Mouse (Mus musculus): ENCODE data around the gene Bmp7. TPM values are rescaled to one million over a fixed set of nuclear protein-coding genes. Genes with fewer than 3 reads are reported as not detected.
A peak's percentile ranks its signal among the peaks of the same experiment; 100 is the strongest.

Bmp7 gene
- total RNA-seq, 1 experiment from 2014 or later, result 1.9 TPM

DNA sequence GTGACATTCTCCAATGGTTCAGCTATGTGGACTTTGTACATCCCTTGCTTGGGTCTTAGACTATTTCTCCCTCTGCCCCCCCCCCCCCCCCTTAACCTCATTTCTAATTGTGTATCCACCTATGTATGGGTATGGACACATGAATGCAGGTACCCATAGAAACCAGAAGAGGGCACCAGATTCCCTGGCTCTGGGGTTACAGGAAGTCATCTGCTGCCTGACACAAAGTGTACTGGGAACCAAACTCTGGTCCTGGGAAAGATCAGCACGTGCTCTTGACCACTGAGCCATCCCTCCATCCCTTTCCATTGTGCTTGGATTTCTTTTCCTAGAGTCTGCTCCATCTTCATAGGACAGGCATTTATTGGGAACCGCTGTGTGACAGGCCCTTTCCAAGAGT lies 11.9 kb upstream of the Bmp7 start:
- ATAC-seq (replicated peaks in 1 of 2; ENCODE audit: insufficient read depth in 1 of 2, low FRiP score in 2 of 2, low TSS enrichment in 1 of 2, low read depth in 1 of 2, poor library complexity in 2 of 2, severe bottlenecking in 2 of 2), result no peak

DNA sequence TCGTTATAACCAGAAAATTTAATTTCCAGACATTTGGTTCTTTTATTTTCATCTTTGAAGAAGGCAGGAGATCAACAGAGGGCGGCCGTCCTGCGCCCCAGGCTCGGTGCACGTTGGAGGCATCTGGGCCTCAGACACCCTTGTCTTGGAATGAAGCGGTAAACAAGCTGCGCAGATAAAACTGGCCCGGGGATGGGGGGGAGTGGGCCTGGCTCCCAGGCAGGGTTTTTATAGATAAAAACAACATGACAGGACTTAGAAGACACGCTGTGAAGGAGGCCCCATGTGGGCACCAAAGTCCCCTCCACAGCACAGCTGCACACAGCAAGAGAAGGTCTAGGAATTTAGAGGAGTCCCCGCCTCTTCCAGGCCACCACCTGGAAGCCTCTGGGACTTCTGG lies 10.6 kb upstream of the Bmp7 start:
- ATAC-seq (replicated peaks in 1 of 2; ENCODE audit: insufficient read depth in 1 of 2, low FRiP score in 2 of 2, low TSS enrichment in 1 of 2, low read depth in 1 of 2, poor library complexity in 2 of 2, severe bottlenecking in 2 of 2), result no peak

- ATAC-seq (replicated peaks in 1 of 2; ENCODE audit: insufficient read depth in 1 of 2, low FRiP score in 2 of 2, low TSS enrichment in 1 of 2, low read depth in 1 of 2, poor library complexity in 2 of 2, severe bottlenecking in 2 of 2), result no peak; a peak in 1 of 4 replicates
Observed at GRCm38 (mm10) chr2:172950119-172950676, 10.1 kb upstream of the Bmp7 start.

GRCm38 (mm10) chr2:172949051-172949450 lies 8.9 kb upstream of the Bmp7 start:
- ATAC-seq (replicated peaks in 1 of 2; ENCODE audit: insufficient read depth in 1 of 2, low FRiP score in 2 of 2, low TSS enrichment in 1 of 2, low read depth in 1 of 2, poor library complexity in 2 of 2, severe bottlenecking in 2 of 2), result no peak

GRCm38 (mm10) chr2:172940799-172941163 lies 660 bp upstream of the Bmp7 start:
- no peak for ATAC-seq (replicated peaks in 1 of 2; ENCODE audit: insufficient read depth in 1 of 2, low FRiP score in 2 of 2, low TSS enrichment in 1 of 2, low read depth in 1 of 2, poor library complexity in 2 of 2, severe bottlenecking in 2 of 2)

GRCm38 (mm10) chr2:172939639-172940002 lies 500 bp downstream of the Bmp7 start:
- 0 out of 4 replicates have a peak, but pooled peaks of 1 of the 2 experiments have one; percentile 30 for ATAC-seq (replicated peaks in 1 of 2; ENCODE audit: insufficient read depth in 1 of 2, low FRiP score in 2 of 2, low TSS enrichment in 1 of 2, low read depth in 1 of 2, poor library complexity in 2 of 2, severe bottlenecking in 2 of 2)

DNA sequence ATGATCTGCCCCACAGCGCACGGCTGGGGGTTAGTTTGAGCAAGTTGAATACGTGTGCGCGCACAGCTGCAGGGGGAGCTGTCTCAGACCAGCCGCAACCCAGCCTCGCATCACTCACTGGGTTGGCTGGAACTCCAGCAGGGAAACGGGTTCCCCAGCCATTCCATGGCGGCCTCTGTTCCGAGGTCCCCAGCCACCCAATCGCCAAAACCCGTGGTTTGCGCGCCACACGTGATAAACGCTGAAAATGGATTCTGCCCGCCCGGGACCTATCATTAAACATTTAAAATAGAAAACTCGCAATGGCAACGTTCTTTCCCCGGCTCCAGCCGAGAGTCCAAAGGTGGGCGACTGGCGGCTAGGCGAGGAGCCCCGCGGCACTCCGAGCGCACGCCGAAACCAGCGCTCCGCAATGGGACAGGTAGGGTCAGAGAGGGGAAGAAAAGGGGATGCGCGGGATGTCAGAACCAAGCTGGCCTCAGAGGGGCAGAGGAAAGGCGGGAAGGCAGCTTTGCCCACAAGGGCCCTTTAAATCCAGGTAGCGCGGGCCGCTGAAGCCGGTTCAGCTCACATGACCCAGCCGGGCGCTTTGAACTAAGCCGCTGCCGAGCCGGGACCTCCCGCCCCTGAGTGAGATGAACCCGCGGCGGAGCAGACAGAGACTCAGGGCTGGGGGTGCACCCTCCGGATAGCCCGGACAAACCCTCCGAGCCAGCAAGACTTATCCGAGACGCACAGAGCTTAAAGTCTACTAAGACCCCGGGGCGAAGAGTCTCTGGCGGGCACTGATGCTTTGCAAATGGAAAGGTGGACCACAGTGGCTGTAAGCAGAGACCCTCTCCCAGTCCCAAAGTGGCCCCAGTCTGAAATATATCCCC lies 1.1 kb downstream of the Bmp7 start:
- no peak for ATAC-seq (replicated peaks in 1 of 2; ENCODE audit: insufficient read depth in 1 of 2, low FRiP score in 2 of 2, low TSS enrichment in 1 of 2, low read depth in 1 of 2, poor library complexity in 2 of 2, severe bottlenecking in 2 of 2)

DNA sequence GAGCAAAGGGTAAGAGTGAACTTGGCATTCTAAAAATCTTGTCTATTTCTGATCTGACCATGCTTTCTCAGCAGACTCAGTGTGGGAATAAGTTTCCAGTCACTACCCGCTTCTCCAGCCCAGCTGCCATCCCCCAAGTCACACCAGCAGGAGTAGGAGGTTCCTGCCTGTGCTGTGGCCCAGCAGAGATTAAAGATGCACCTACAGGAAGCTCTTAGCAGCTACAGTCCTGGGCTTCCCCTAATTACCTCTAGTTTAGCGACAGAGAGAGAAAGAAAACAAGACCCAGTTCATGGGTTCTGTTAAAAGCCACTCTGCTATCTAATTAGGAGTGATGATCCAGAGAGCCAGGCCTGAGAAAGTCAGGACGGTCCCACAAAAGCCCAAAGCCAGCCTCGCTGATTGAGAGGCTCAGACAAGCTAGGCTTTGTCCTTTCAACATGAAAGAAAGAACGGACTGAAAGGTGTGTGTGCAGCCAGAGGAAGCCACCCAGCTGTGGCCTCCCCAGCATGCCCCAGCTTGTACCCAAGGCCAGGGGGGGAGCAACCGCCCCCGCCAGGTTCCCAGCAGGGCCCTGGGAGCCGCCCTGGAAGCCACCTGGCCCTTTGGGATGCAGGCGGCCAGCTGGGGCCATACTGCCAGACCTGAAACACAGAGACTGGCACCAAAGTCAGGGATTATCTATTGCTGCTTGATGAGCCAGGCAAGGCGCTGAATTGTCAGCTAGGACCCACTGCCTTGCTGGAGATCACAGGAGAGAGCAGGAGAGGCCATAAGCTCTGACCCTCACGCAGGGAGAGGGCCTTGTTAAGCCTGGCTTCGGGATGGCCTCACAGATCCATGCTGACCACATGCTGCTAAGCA lies 2.6 kb downstream of the Bmp7 start:
- ATAC-seq (replicated peaks in 1 of 2; ENCODE audit: insufficient read depth in 1 of 2, low FRiP score in 2 of 2, low TSS enrichment in 1 of 2, low read depth in 1 of 2, poor library complexity in 2 of 2, severe bottlenecking in 2 of 2), result no peak

- ATAC-seq (replicated peaks in 1 of 2; ENCODE audit: insufficient read depth in 1 of 2, low FRiP score in 2 of 2, low TSS enrichment in 1 of 2, low read depth in 1 of 2, poor library complexity in 2 of 2, severe bottlenecking in 2 of 2), result no peak
Observed at GRCm38 (mm10) chr2:172936844-172937243, 3.3 kb downstream of the Bmp7 start.

DNA sequence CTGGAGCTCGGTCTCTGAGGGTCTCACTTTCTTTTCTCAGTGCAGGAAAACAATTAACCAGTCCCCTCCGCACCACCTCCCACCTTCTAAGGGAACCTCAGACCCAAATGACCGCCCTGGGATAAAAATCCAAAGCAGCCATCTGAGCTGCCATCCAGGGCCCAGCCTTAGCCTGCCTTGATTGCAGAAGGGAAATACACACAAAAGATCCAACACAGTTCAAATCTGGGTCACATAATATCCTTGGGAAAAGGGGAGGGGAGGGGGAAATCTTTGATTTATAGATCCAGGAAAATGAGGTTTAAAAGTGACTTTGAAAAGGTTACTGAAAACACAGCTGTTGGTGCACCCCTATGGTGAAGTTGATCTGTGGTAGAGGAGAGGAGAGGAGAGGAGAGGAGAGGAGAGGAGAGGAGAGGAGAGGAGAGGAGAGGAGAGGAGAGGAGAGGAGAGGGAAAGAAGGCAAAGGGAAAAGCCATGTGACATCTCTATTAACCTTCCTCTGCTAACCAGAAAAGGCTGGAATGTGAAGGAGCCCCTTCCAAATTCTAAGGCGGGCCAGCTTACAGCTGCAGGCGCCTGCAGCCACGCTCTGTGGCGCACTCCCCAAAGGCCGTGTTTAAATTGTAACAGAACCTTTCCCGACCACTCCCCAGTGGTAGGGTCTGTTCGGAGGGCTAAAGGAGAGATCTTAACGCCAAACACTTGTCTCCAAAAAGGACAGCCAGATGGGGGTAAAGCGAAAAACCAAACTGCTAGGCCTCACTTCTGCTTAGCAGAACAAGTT lies 4.2 kb downstream of the Bmp7 start:
- no peak for ATAC-seq (replicated peaks in 1 of 2; ENCODE audit: insufficient read depth in 1 of 2, low FRiP score in 2 of 2, low TSS enrichment in 1 of 2, low read depth in 1 of 2, poor library complexity in 2 of 2, severe bottlenecking in 2 of 2)

- ATAC-seq (replicated peaks in 1 of 2; ENCODE audit: insufficient read depth in 1 of 2, low FRiP score in 2 of 2, low TSS enrichment in 1 of 2, low read depth in 1 of 2, poor library complexity in 2 of 2, severe bottlenecking in 2 of 2), result no peak
Observed at GRCm38 (mm10) chr2:172934891-172935740, 5.0 kb downstream of the Bmp7 start.

DNA sequence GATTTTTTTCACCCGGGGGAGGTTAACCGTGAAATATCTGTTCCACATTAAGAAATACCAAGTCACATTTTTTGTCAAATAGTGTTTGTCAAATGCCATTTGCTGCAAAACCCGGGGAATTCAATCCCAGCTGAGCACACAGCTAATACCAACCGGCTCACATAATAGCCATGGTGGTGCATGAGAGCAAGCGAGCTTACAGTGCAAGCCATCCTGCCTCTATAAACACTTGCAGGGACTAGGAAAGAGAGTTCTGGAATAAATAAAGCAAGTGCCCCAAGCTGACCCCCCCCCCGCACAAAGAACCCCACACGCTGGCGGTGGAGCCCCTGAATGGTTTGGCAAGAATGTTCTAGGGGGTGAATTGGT lies 5.7 kb downstream of the Bmp7 start:
- no peak for ATAC-seq (replicated peaks in 1 of 2; ENCODE audit: insufficient read depth in 1 of 2, low FRiP score in 2 of 2, low TSS enrichment in 1 of 2, low read depth in 1 of 2, poor library complexity in 2 of 2, severe bottlenecking in 2 of 2)

- peak; percentile 44 to 60 for ATAC-seq (replicated peaks in 1 of 2; ENCODE audit: insufficient read depth in 1 of 2, low FRiP score in 2 of 2, low TSS enrichment in 1 of 2, low read depth in 1 of 2, poor library complexity in 2 of 2, severe bottlenecking in 2 of 2)
Observed at GRCm38 (mm10) chr2:172933631-172934419, 6.3 kb downstream of the Bmp7 start.

- ATAC-seq (replicated peaks in 1 of 2; ENCODE audit: insufficient read depth in 1 of 2, low FRiP score in 2 of 2, low TSS enrichment in 1 of 2, low read depth in 1 of 2, poor library complexity in 2 of 2, severe bottlenecking in 2 of 2), result no peak
Observed at GRCm38 (mm10) chr2:172931137-172931898, 8.8 kb downstream of the Bmp7 start.

GRCm38 (mm10) chr2:172929905-172930436 lies 10.2 kb downstream of the Bmp7 start:
- ATAC-seq (replicated peaks in 1 of 2; ENCODE audit: insufficient read depth in 1 of 2, low FRiP score in 2 of 2, low TSS enrichment in 1 of 2, low read depth in 1 of 2, poor library complexity in 2 of 2, severe bottlenecking in 2 of 2), result no peak

Data from hematopoietic stem cell, adult 5-6 weeks (primary cell).